28 mouse cellular contexts compared by ENCODE assay signal in genomic region chr10:5981433-5981832, GRCm38 (mm10). TPM values are rescaled to one million over a fixed set of nuclear protein-coding genes. Genes with fewer than 3 reads are reported as not detected.
"Had no signal": no experiment of that assay in that cellular context is flagged by ENCODE, and none has a peak within 500 bp of the region (broad histone marks: within the 10 kb centered on the region; RNA-seq: fewer than 3 reads in every experiment).

No protein-coding gene starts in this region.

- H3K27ac ChIP-seq: embryonic facial prominence, embryonic 10.5 days; embryonic facial prominence, embryonic 12.5 days; embryonic facial prominence, embryonic 13.5 days; embryonic facial prominence, embryonic 15.5 days; forebrain, embryonic 10.5 days; forebrain, embryonic 12.5 days; forebrain, embryonic 13.5 days; forebrain, embryonic 15.5 days; gastrocnemius, adult 2 months; heart, adult 2 months had no signal

- H3K4me2 ChIP-seq: embryonic facial prominence, embryonic 12.5 days; embryonic facial prominence, embryonic 13.5 days; embryonic facial prominence, embryonic 15.5 days; forebrain, embryonic 12.5 days; forebrain, embryonic 13.5 days; forebrain, embryonic 15.5 days had no signal

- H3K36me3 ChIP-seq: embryonic facial prominence, embryonic 10.5 days; embryonic facial prominence, embryonic 12.5 days; embryonic facial prominence, embryonic 13.5 days; embryonic facial prominence, embryonic 15.5 days; forebrain, embryonic 10.5 days; forebrain, embryonic 12.5 days; forebrain, embryonic 15.5 days had no signal

- H3K4me3 ChIP-seq: embryonic facial prominence, embryonic 10.5 days; embryonic facial prominence, embryonic 12.5 days; embryonic facial prominence, embryonic 13.5 days; embryonic facial prominence, embryonic 15.5 days; erythroblast, embryonic 14.5 days; forebrain, embryonic 10.5 days; forebrain, embryonic 12.5 days; forebrain, embryonic 13.5 days; forebrain, embryonic 15.5 days; gastrocnemius, adult 2 months; heart, adult 2 months had no signal

- H3K4me1 ChIP-seq: embryonic facial prominence, embryonic 10.5 days; embryonic facial prominence, embryonic 12.5 days; embryonic facial prominence, embryonic 13.5 days; embryonic facial prominence, embryonic 15.5 days; forebrain, embryonic 10.5 days; forebrain, embryonic 12.5 days; forebrain, embryonic 13.5 days; forebrain, embryonic 15.5 days had no signal

- H3K9me3 ChIP-seq: embryonic facial prominence, embryonic 10.5 days; embryonic facial prominence, embryonic 12.5 days; embryonic facial prominence, embryonic 13.5 days; embryonic facial prominence, embryonic 15.5 days; forebrain, embryonic 10.5 days; forebrain, embryonic 12.5 days; forebrain, embryonic 13.5 days; forebrain, embryonic 15.5 days had no signal

- H3K27me3 ChIP-seq: embryonic facial prominence, embryonic 12.5 days; embryonic facial prominence, embryonic 13.5 days; embryonic facial prominence, embryonic 15.5 days; forebrain, embryonic 12.5 days; forebrain, embryonic 13.5 days; forebrain, embryonic 15.5 days had no signal

- DNase-seq: cerebellum, adult 2 months; cerebellum, adult 8-10 months; cerebellum, adult 9-10 months; cerebellum, adult 9-11 months; cerebellum, postnatal 10 days; cerebellum, postnatal 14 days; cerebellum, postnatal 25 days; cerebellum, postnatal 36 days; embryo, embryonic 11 days; forebrain, postnatal 0 days; gastrocnemius, adult 2 months; gastrocnemius, postnatal 10 days; gastrocnemius, postnatal 14 days; gastrocnemius, postnatal 25 days; gastrocnemius, postnatal 36 days; heart, adult 18-20 months; heart, adult 2 months had no signal

- ATAC-seq: forebrain, embryonic 13.5 days; forebrain, embryonic 14.5 days; forebrain, embryonic 15.5 days; forebrain, embryonic 16.5 days; forebrain, postnatal 0 days had no signal

- H3K9ac ChIP-seq: embryonic facial prominence, embryonic 12.5 days; embryonic facial prominence, embryonic 13.5 days; embryonic facial prominence, embryonic 15.5 days; forebrain, embryonic 12.5 days; forebrain, embryonic 13.5 days; forebrain, embryonic 15.5 days; forebrain, postnatal 0 days had no signal

RNA-seq across cellular contexts. Expression of gene Rgs17, which starts 59.2 kb away (rescaled TPM):
- polyA plus RNA-seq: erythroblast, embryonic 14.5 days had no signal
